Mouse (Mus musculus): Measurements from ENCODE around the gene Scn3a.

- TF ChIP-seq POLR2A (IDR thresholded peaks at IDR 0.05; ENCODE audit: control insufficient read depth, low read depth, low read length), result no peak
- TF ChIP-seq CTCF (IDR thresholded peaks at IDR 0.05; ENCODE audit: control insufficient read depth, insufficient read depth, insufficient replicate concordance, low read depth, low read length), result no peak
These were observed 20.1 kb downstream of the Scn3a start for GRCm38 (mm10) chr2:65547341-65547740.

Measured in testis, adult 2 months (tissue).